Mouse (Mus musculus) C2C12 (cell line): Measurements from ENCODE around the gene Zfp566.

ENCODE experiments used
- CEBPB ChIP-seq: IDR thresholded peaks from one replicate; pipeline ENCODE4 v1.6.1; 2011; ENCODE audit warnings: low read depth, mild to moderate bottlenecking, control low read depth, moderate library complexity
- CTCF ChIP-seq: IDR thresholded peaks from one replicate; pipeline ENCODE4 v1.5.1; 2011; ENCODE audit not compliant: control insufficient read depth, insufficient read depth, insufficient read length
- MAX ChIP-seq: IDR thresholded peaks from one replicate; pipeline ENCODE4 v1.6.1; 2011; ENCODE audit warnings: mild to moderate bottlenecking, control low read depth
- MYOD1 ChIP-seq: IDR thresholded peaks from one replicate; pipeline ENCODE4 v1.6.1; 2011; ENCODE audit warnings: low read depth; ENCODE audit not compliant: control insufficient read depth, insufficient read length
- USF1 ChIP-seq: IDR thresholded peaks from one replicate; pipeline ENCODE4 v1.6.1; 2011; ENCODE audit warnings: low read depth, mild to moderate bottlenecking, control low read depth, moderate library complexity

- TF ChIP-seq CTCF (no peak), USF1 (no peak), CEBPB (no peak), MAX (peak; percentile 7), MYOD1 (no peak)
Measured at GRCm38 (mm10) chr7:30121308-30122187, 31.2 kb upstream of the Zfp566 start, which contains the start of gene Zfp382.
